Mouse (Mus musculus) urinary bladder, postnatal 4 days (tissue): ENCODE measurements at regions not wholly inside any gene's neighbourhood (a gene's known extent, or its start where the extent isn't known, plus 50 kb on each side); places are given as distances from the start of the nearest gene placed in this dataset.

Experiments
- DNase-seq, 2 experiments: peaks; one replicate each; pipeline ENCODE4 v3.0.0; 2021 to 2022; ENCODE audit warnings: low spot score in 2 of 2

DNA sequence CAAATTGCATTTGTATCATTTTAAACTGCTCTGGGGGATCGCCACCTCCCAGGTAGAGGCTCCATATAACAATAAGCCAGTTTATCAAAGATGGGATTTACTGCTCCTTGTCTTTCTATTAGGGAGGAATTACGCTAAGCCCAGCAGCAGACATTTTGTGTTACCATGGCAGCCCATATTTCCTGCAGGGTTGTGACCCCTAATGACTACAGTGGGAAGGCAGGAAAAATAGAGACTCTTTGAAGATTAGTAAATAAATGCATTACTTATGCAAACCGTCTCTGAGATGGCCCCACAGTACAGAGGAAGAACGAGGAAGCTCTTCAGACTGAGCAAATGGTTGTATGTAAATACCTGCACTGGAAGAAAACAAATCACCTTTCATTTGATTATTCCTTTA is 237.5 kb upstream of the Zic3 start:
- DNase-seq, result no peak

DNA sequence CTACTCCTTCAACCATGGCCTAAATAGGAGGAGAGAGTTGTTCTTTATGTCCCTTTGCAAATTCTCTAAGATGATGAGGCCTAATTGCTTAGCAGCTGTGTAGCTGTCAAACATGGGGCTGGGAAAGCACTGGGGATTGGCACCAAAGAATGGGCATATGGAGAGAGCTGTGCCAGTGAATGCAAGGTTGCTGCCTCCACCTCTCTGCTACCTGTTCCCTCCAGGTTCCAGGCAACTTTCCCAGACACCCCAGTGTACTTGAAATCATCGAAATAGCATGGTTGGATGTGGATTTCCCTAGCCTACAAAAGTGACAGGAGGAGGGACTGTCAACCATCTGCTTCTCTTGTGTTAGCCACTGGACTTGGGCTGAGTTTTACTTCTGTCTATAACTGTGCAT is 234.9 kb upstream of the Zic3 start:
- no peak for DNase-seq

DNA sequence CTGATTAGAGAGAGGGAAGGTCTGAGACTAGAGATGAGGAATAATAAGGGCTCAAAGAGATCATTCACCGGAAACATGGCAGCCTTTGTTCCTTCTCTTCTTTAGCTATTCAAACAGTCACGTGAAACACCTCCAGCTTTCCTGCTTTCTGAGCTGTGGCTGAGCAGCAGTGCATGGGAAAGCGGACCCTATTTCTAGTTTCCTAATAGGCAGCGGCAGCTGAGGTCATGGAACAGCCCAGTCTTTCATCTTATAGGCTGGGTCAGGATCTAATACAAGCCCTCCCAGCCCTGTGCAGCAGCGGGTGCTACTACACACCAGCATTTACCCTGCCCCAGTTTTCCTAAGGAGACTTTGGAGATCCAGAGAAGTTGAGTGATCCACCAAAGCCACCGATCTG is 224.5 kb upstream of the Zic3 start:
- DNase-seq, result no peak

DNA sequence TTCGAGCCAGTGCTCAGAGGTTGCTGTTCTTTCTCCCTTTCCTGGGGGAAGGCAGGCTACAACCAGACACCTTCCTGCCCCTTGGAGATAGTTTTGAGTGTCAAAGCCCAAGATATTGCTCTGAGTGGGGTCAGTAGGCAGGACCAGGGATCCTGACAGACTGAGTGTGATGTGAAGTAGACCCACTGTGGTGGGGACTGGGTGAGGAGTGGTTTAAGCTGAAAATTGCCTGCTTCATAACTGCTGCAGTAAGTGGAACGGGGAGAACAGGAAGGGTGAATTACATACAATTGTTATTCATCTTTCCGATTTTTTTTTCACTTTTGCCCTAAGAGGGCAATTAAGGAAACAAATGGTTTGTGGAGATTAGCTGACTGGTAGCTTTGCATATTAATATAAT is 224.1 kb upstream of the Zic3 start:
- DNase-seq, result no peak

DNA sequence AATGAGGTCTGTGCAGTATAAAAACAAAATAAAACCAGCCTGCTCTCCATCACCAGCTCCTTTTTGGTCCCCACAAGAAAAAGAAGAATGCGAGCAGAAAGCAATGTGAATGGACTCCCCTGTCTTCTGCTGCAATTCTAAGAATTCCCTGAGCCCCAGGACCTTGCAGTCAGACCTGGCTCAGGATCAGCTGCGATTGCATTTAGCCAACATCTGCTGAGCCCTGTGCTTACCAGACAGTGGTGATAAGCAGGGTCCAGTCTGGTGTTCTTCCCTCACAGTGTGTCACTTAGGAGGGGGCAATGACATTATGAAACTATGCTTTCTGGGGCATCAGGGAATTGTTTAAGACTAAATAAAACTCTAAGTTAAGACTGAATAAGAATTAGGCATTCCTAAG is 223.6 kb upstream of the Zic3 start:
- DNase-seq, result peak in 1 of 2 experiments; percentile 16
